Mouse (Mus musculus) urinary bladder, adult 2 months (tissue): ENCODE results near the gene Duoxa2. TPM values are rescaled to one million over a fixed set of nuclear protein-coding genes. Genes with fewer than 3 reads are reported as not detected.
"Not testable (repeated sequence)": the region's sequence is repeated elsewhere in the genome, so short reads cannot be mapped to it uniquely, and the experiment has no call there.

Source experiments
- DNase-seq: peaks from one replicate; pipeline ENCODE4 v3.0.0; 2022; ENCODE audit warnings: low spot score
- polyA plus RNA-seq: library from polyadenylated mRNA; depleted of rRNA; stranded (reverse); fragments of >200 nt; gene quantifications from 2 replicates; pipeline ENCODE4 v1.2.3, GENCODE M21; 2012

The Duoxa2 gene
- polyA plus RNA-seq, 1 experiment: 0.34 TPM

- no peak for DNase-seq
These were observed 7.5 kb downstream of the Duoxa2 start for GRCm38 (mm10) chr2:122306184-122306583.

GRCm38 (mm10) chr2:122309647-122310046, 10.9 kb downstream of the Duoxa2 start:
- DNase-seq: no peak

- no peak for DNase-seq
These were observed 12.9 kb downstream of the Duoxa2 start for GRCm38 (mm10) chr2:122311561-122311960.

GRCm38 (mm10) chr2:122312722-122313417, 14.2 kb downstream of the Duoxa2 start:
- peak; percentile 54 for DNase-seq

- no peak for DNase-seq
These were observed 14.8 kb downstream of the Duoxa2 start, which contains the start of gene Duoxa1 for GRCm38 (mm10) chr2:122313536-122313935. Duoxa1 (minus strand) TSS chr2:122313730.

- no peak for DNase-seq
These were observed 16.7 kb downstream of the Duoxa2 start, which contains the start of gene Duox1 for GRCm38 (mm10) chr2:122315372-122315771. Duox1 (plus strand) TSS chr2:122315672.

- no peak for DNase-seq
These were observed 18.7 kb downstream of the Duoxa2 start for GRCm38 (mm10) chr2:122317384-122317783.

- no peak for DNase-seq
These were observed 25.3 kb downstream of the Duoxa2 start for GRCm38 (mm10) chr2:122323960-122324359.

- DNase-seq: no peak
These were observed 25.9 kb downstream of the Duoxa2 start for GRCm38 (mm10) chr2:122324586-122324985.

GRCm38 (mm10) chr2:122325361-122325760, 26.7 kb downstream of the Duoxa2 start:
- no peak for DNase-seq

GRCm38 (mm10) chr2:122327986-122328385, 29.3 kb downstream of the Duoxa2 start:
- no peak for DNase-seq

GRCm38 (mm10) chr2:122330317-122330716, 31.6 kb downstream of the Duoxa2 start:
- not testable (repeated sequence) for DNase-seq

- no peak for DNase-seq
These were observed 33.5 kb downstream of the Duoxa2 start for GRCm38 (mm10) chr2:122332222-122332621.

- no peak for DNase-seq
These were observed 35.5 kb downstream of the Duoxa2 start for GRCm38 (mm10) chr2:122334170-122334569.

GRCm38 (mm10) chr2:122337291-122337690, 38.6 kb downstream of the Duoxa2 start:
- no peak for DNase-seq

GRCm38 (mm10) chr2:122345106-122345893, 46.6 kb downstream of the Duoxa2 start:
- peak; percentile 40 for DNase-seq

- DNase-seq: not testable (repeated sequence)
These were observed 47.5 kb downstream of the Duoxa2 start for GRCm38 (mm10) chr2:122346164-122346563.

- no peak for DNase-seq
These were observed 48.6 kb downstream of the Duoxa2 start for GRCm38 (mm10) chr2:122347257-122347656.

GRCm38 (mm10) chr2:122348531-122349131, 49.9 kb downstream of the Duoxa2 start:
- peak; percentile 93 for DNase-seq

- DNase-seq: no peak
These were observed 50.6 kb downstream of the Duoxa2 start for GRCm38 (mm10) chr2:122349136-122349785.

- DNase-seq: no peak
These were observed 52.6 kb downstream of the Duoxa2 start for GRCm38 (mm10) chr2:122351156-122351930.
